Mouse (Mus musculus) midbrain, embryonic 15.5 days (tissue): ENCODE results near the gene Ccdc63. TPM values are rescaled to one million over a fixed set of nuclear protein-coding genes. Genes with fewer than 3 reads are reported as not detected.

Experiments used
- ATAC-seq: fragments of 200-750 bp; cut with Nextera tagmentation; replicated peaks from 2 replicates; pipeline ENCODE4 v1.8.0; 2017; ENCODE audit warnings: moderate TSS enrichment
- H3K27ac ChIP-seq: fragments of 300-500 bp; sonication (generic); 2 replicates; pipeline ENCODE4 v1.5.1; 2015; ENCODE audit warnings: mild to moderate bottlenecking, inconsistent platforms
- H3K27me3 ChIP-seq: fragments of 300-500 bp; sonication (generic); replicated peaks from 2 replicates; pipeline ENCODE4 v1.6.1; 2015; ENCODE audit warnings: inconsistent platforms
- H3K36me3 ChIP-seq: fragments of 300-500 bp; sonication (generic); replicated peaks from 2 replicates; pipeline ENCODE4 v1.6.1; 2015; ENCODE audit warnings: inconsistent platforms
- H3K4me1 ChIP-seq: fragments of 300-500 bp; sonication (generic); 2 replicates; pipeline ENCODE4 v1.6.1; 2015; ENCODE audit warnings: inconsistent platforms
- H3K4me2 ChIP-seq: fragments of 300-500 bp; sonication (generic); 2 replicates; pipeline ENCODE4 v1.6.1; 2015; ENCODE audit warnings: inconsistent platforms, mild to moderate bottlenecking, moderate library complexity
- H3K4me3 ChIP-seq: fragments of 300-500 bp; sonication (generic); 2 replicates; pipeline ENCODE4 v1.5.1; 2015; ENCODE audit warnings: mild to moderate bottlenecking, inconsistent platforms
- H3K9ac ChIP-seq: fragments of 300-500 bp; sonication (generic); 2 replicates; pipeline ENCODE4 v1.6.1; 2015; ENCODE audit warnings: mild to moderate bottlenecking, inconsistent platforms
- H3K9me3 ChIP-seq: fragments of 300-500 bp; sonication (generic); 2 replicates; pipeline ENCODE4 v1.6.1; 2016; ENCODE audit warnings: inconsistent platforms
- WGBS: fragments of 180-500 bp; shearing (Covaris S2); methylation state at CpG from one replicate; pipeline ENCODE4 v1.1.7; 2015; ENCODE audit warnings: mixed read lengths; 5-methylcytosine and 5-hydroxymethylcytosine counted together
- polyA plus RNA-seq: library from polyadenylated mRNA; unstranded; fragments of >200 nt; fragmentation: Nextera tagmentation; extraction: Ambion mirVana; gene quantifications from 2 replicates; pipeline ENCODE4 v1.2.1, GENCODE M21; 2015

The Ccdc63 gene
- polyA plus RNA-seq, 1 experiment from 2014 or later = not detected

GRCm38 (mm10) chr5:122132167-122133049 is 8.2 kb downstream of the Ccdc63 start:
- H3K4me3 ChIP-seq = peak overlapping the region; percentile 33
- H3K4me1 ChIP-seq = peaks cover 12% of the 10 kb centered on the region
- peak overlapping the region; percentile 66 for H3K4me2 ChIP-seq
- H3K27ac ChIP-seq = no peak overlapping the region
- no peak for ATAC-seq
- no peaks in the 10 kb centered on the region for H3K9me3 ChIP-seq
- peak overlapping the region; percentile 13; the same call in 1 of the 2 replicates for H3K9ac ChIP-seq
- WGBS = 27% methylated on average over 26 of the region's 26 CpGs
- H3K36me3 ChIP-seq = no peaks in the 10 kb centered on the region
- H3K27me3 ChIP-seq = 0 out of 2 replicates have a peak, but pooled peaks cover 9% of the 10 kb centered on the region

- WGBS = 9% methylated on average over 34 of the region's 34 CpGs
- H3K27ac ChIP-seq = no peak overlapping the region
- H3K36me3 ChIP-seq = no peaks in the 10 kb centered on the region
- peaks cover 12% of the 10 kb centered on the region for H3K4me1 ChIP-seq
- ATAC-seq = no peak
- H3K9me3 ChIP-seq = no peaks in the 10 kb centered on the region
- H3K27me3 ChIP-seq = 0 out of 2 replicates have a peak, but pooled peaks cover 9% of the 10 kb centered on the region
- peak overlapping the region; percentile 33 for H3K4me3 ChIP-seq
- peak overlapping the region; percentile 66 for H3K4me2 ChIP-seq
- peak overlapping the region; percentile 13; the same call in 1 of the 2 replicates for H3K9ac ChIP-seq
These were observed 9.3 kb downstream of the Ccdc63 start for GRCm38 (mm10) chr5:122131076-122132051.

GRCm38 (mm10) chr5:122130341-122130998 is 10.2 kb downstream of the Ccdc63 start:
- Histone ChIP-seq H3K27ac (no peak overlapping the region), H3K9ac (no peak overlapping the region), H3K9me3 (no peaks in the 10 kb centered on the region), H3K4me2 (no peak overlapping the region), H3K4me1 (peaks cover 12% of the 10 kb centered on the region), H3K27me3 (0 out of 2 replicates have a peak, but pooled peaks cover 9% of the 10 kb centered on the region), H3K4me3 (no peak overlapping the region), H3K36me3 (no peaks in the 10 kb centered on the region)
- no peak for ATAC-seq
- 73% methylated on average over 11 of the region's 11 CpGs for WGBS

GRCm38 (mm10) chr5:122129068-122129655 is 11.5 kb downstream of the Ccdc63 start:
- 32% methylated on average over 16 of the region's 16 CpGs for WGBS
- Histone ChIP-seq H3K27me3 (0 out of 2 replicates have a peak, but pooled peaks cover 9% of the 10 kb centered on the region), H3K9ac (no peak overlapping the region), H3K36me3 (no peaks in the 10 kb centered on the region), H3K4me3 (no peak overlapping the region), H3K4me1 (peaks cover 12% of the 10 kb centered on the region), H3K4me2 (peak overlapping the region; percentile 25; the same call in 1 of the 2 replicates), H3K27ac (no peak overlapping the region), H3K9me3 (no peaks in the 10 kb centered on the region)
- ATAC-seq = 0 out of 2 replicates have a peak, but pooled peaks have one; percentile 27

- ATAC-seq = no peak
- WGBS = 84% methylated on average over 8 of the region's 8 CpGs
- H3K27me3 ChIP-seq = 0 out of 2 replicates have a peak, but pooled peaks cover 6% of the 10 kb centered on the region
- H3K9ac ChIP-seq = no peak overlapping the region
- peaks cover 4% of the 10 kb centered on the region; the same call in 1 of the 2 replicates for H3K4me1 ChIP-seq
- H3K4me2 ChIP-seq = no peak overlapping the region
- H3K9me3 ChIP-seq = no peaks in the 10 kb centered on the region
- no peaks in the 10 kb centered on the region for H3K36me3 ChIP-seq
- no peak overlapping the region for H3K4me3 ChIP-seq
- no peak overlapping the region for H3K27ac ChIP-seq
These were observed 15.3 kb downstream of the Ccdc63 start for GRCm38 (mm10) chr5:122125211-122125760.

- no peaks in the 10 kb centered on the region for H3K36me3 ChIP-seq
- H3K9ac ChIP-seq = no peak overlapping the region
- H3K27me3 ChIP-seq = no peaks in the 10 kb centered on the region
- H3K9me3 ChIP-seq = no peaks in the 10 kb centered on the region
- 85% methylated on average over 6 of the region's 6 CpGs for WGBS
- H3K4me1 ChIP-seq = no peaks in the 10 kb centered on the region
- no peak overlapping the region for H3K27ac ChIP-seq
- H3K4me2 ChIP-seq = no peak overlapping the region
- no peak for ATAC-seq
- H3K4me3 ChIP-seq = no peak overlapping the region
These were observed 24.4 kb downstream of the Ccdc63 start for GRCm38 (mm10) chr5:122116243-122116642.

- 93% methylated on average over 9 of the region's 9 CpGs for WGBS
- Histone ChIP-seq H3K27me3 (no peaks in the 10 kb centered on the region), H3K27ac (no peak overlapping the region), H3K36me3 (no peaks in the 10 kb centered on the region), H3K9me3 (no peaks in the 10 kb centered on the region), H3K9ac (no peak overlapping the region), H3K4me3 (no peak overlapping the region), H3K4me2 (no peak overlapping the region), H3K4me1 (no peaks in the 10 kb centered on the region)
- ATAC-seq = no peak
These were observed 25.3 kb downstream of the Ccdc63 start for GRCm38 (mm10) chr5:122115266-122115763.

- no peaks in the 10 kb centered on the region for H3K9me3 ChIP-seq
- no peak overlapping the region for H3K27ac ChIP-seq
- no peak overlapping the region for H3K4me2 ChIP-seq
- ATAC-seq = no peak
- WGBS = 3% methylated on average over 2 of the region's 2 CpGs
- no peak overlapping the region for H3K9ac ChIP-seq
- no peaks in the 10 kb centered on the region for H3K4me1 ChIP-seq
- H3K36me3 ChIP-seq = no peaks in the 10 kb centered on the region
- H3K4me3 ChIP-seq = no peak overlapping the region
- H3K27me3 ChIP-seq = no peaks in the 10 kb centered on the region
These were observed 26.4 kb downstream of the Ccdc63 start for GRCm38 (mm10) chr5:122114176-122114575.

GRCm38 (mm10) chr5:122113450-122113849 is 27.2 kb downstream of the Ccdc63 start:
- no peak for ATAC-seq
- Histone ChIP-seq H3K4me1 (no peaks in the 10 kb centered on the region), H3K27me3 (no peaks in the 10 kb centered on the region), H3K27ac (no peak overlapping the region), H3K9ac (no peak overlapping the region), H3K9me3 (no peaks in the 10 kb centered on the region), H3K4me2 (no peak overlapping the region), H3K4me3 (no peak overlapping the region), H3K36me3 (no peaks in the 10 kb centered on the region)
- WGBS = 79% methylated on average over 7 of the region's 7 CpGs

GRCm38 (mm10) chr5:122111933-122112248 is 28.7 kb downstream of the Ccdc63 start:
- H3K4me2 ChIP-seq = no peak overlapping the region

More at GRCm38 (mm10) chr5:122111933-122112248, 28.7 kb downstream of the Ccdc63 start:
- no peak overlapping the region for H3K4me3 ChIP-seq
- H3K27ac ChIP-seq = no peak overlapping the region
- H3K9ac ChIP-seq = no peak overlapping the region
- H3K9me3 ChIP-seq = no peaks in the 10 kb centered on the region
- no peaks in the 10 kb centered on the region for H3K36me3 ChIP-seq
- no peak for ATAC-seq
- H3K27me3 ChIP-seq = no peaks in the 10 kb centered on the region
- H3K4me1 ChIP-seq = no peaks in the 10 kb centered on the region
- 65% methylated on average over 4 of the region's 4 CpGs for WGBS
